In the genomic region with DNA sequence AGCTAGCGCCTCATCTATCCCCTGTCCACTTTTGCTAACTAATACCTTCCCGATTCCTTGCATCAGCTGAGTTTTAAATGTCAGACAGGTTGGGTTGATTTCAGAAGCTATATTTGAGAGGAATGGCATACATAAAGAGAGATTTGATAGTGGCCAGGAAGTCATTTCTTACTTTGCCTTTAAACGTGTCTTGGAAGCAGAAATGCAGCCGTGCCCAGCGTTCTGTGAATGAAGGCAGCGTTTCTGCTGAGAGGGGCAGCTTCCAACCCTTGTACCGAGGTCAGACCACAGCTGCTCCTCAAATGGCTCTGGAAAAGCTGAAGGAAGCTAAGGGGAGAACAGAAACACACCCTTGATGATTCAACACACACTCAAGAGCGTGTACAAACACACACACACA, we compare ENCODE assay signal across 21 mouse cellular contexts.
"Had no signal": no experiment of that assay in that cellular context is flagged by ENCODE, and none has a peak within 500 bp of the region (broad histone marks: within the 10 kb centered on the region; RNA-seq: fewer than 3 reads in every experiment).

No protein-coding gene starts in this region.

- DNase-seq: lung, adult 18-20 months; lung, postnatal 14 days; lung, postnatal 36 days; midbrain, embryonic 14.5 days; retina, postnatal 1 day; right cerebral cortex, adult 18-20 months; right cerebral cortex, postnatal 25 days; right cerebral cortex, postnatal 4 days; thymus, adult 2 months; thymus, postnatal 25 days; thymus, postnatal 4 days had no signal

- H3K36me3 ChIP-seq: lung, embryonic 15.5 days; midbrain, embryonic 10.5 days; midbrain, embryonic 12.5 days; neural tube, embryonic 13.5 days; neural tube, embryonic 15.5 days; stomach, embryonic 15.5 days had no signal

- H3K4me2 ChIP-seq: lung, embryonic 15.5 days; midbrain, embryonic 12.5 days; neural tube, embryonic 13.5 days; neural tube, embryonic 15.5 days; stomach, embryonic 15.5 days had no signal

- ATAC-seq: lung, postnatal 0 days; midbrain, embryonic 16.5 days had no signal

- H3K27me3 ChIP-seq: lung, embryonic 15.5 days; midbrain, embryonic 12.5 days; neural tube, embryonic 13.5 days; neural tube, embryonic 15.5 days; stomach, embryonic 15.5 days had no signal

- H3K4me1 ChIP-seq: neural tube, embryonic 15.5 days; stomach, embryonic 15.5 days had no signal

- H3K9me3 ChIP-seq: lung, embryonic 15.5 days; midbrain, embryonic 10.5 days; midbrain, embryonic 12.5 days; neural tube, embryonic 13.5 days; neural tube, embryonic 15.5 days; stomach, embryonic 15.5 days had no signal

- H3K9ac ChIP-seq: lung, embryonic 15.5 days; midbrain, embryonic 12.5 days; neural tube, embryonic 13.5 days; neural tube, embryonic 15.5 days; stomach, embryonic 15.5 days had no signal

- H3K4me3 ChIP-seq: lung, embryonic 15.5 days; midbrain, embryonic 10.5 days; midbrain, embryonic 12.5 days; myocyte; neural tube, embryonic 13.5 days; neural tube, embryonic 15.5 days; stomach, embryonic 15.5 days had no signal

- H3K27ac ChIP-seq: lung, embryonic 15.5 days; midbrain, embryonic 10.5 days; midbrain, embryonic 12.5 days; neural tube, embryonic 13.5 days; neural tube, embryonic 15.5 days; stomach, embryonic 15.5 days; stomach, postnatal 0 days had no signal
